Mouse (Mus musculus) MEL (cell line): Measurements from ENCODE around the gene Bcl2l1.
A peak's percentile ranks its signal among the peaks of the same experiment; 100 is the strongest.

ENCODE experiments used
- CTCF ChIP-seq, 3 experiments: IDR thresholded peaks in 2 of 3; conservative IDR thresholded peaks in 1 of 3; 2 replicates each; pipeline ENCODE4 v1.5.1; 2011 to 2012; ENCODE audit warnings: low read length in 3 of 3, low read depth in 2 of 3, mild to moderate bottlenecking in 2 of 3, improper control_type of control experiment in 1 of 3, inconsistent platforms in 1 of 3, mixed read lengths in 1 of 3, moderate library complexity in 1 of 3; ENCODE audit not compliant: control insufficient read depth in 1 of 3, insufficient read depth in 1 of 3, poor library complexity in 1 of 3, severe bottlenecking in 1 of 3
- GATA1 ChIP-seq: IDR thresholded peaks from 2 replicates; pipeline ENCODE4 v1.6.1; 2011; ENCODE audit warnings: low read depth, low read length, improper control_type of control experiment
- MAX ChIP-seq: IDR thresholded peaks from 2 replicates; pipeline ENCODE4 v1.6.1; 2011; ENCODE audit warnings: low read length, improper control_type of control experiment
- MYB ChIP-seq: IDR thresholded peaks from 2 replicates; pipeline ENCODE4 v1.6.1; 2011; ENCODE audit warnings: mild to moderate bottlenecking, low read depth, low read length, improper control_type of control experiment
- POLR2A ChIP-seq, 2 experiments: IDR thresholded peaks; 2 replicates each; pipeline ENCODE4 v1.6.1; 2011 to 2012; ENCODE audit warnings: low read length in 2 of 2, mild to moderate bottlenecking in 2 of 2, control low read depth in 1 of 2, improper control_type of control experiment in 1 of 2, low read depth in 1 of 2, moderate library complexity in 1 of 2; ENCODE audit not compliant: control insufficient read depth in 1 of 2, insufficient read depth in 1 of 2, poor library complexity in 1 of 2
- UBTF ChIP-seq: IDR thresholded peaks from 2 replicates; pipeline ENCODE4 v1.6.1; 2012; ENCODE audit warnings: low read depth, mild to moderate bottlenecking, inconsistent platforms, low read length, improper control_type of control experiment, moderate library complexity, borderline replicate concordance; ENCODE audit not compliant: insufficient read depth

GRCm38 (mm10) chr2:152824438-152825167 is 6.9 kb downstream of the Bcl2l1 start:
- TF ChIP-seq MAX (no peak), CTCF (IDR thresholded peaks at IDR 0.05 in 2 of 3, conservative IDR thresholded peaks at IDR 0.05 in 1 of 3; ENCODE audit: control insufficient read depth in 1 of 3, insufficient read depth in 1 of 3, low read depth in 2 of 3, low read length in 3 of 3, poor library complexity in 1 of 3, severe bottlenecking in 1 of 3) (no peak), MYB (no peak), POLR2A (IDR thresholded peaks at IDR 0.05; ENCODE audit: control insufficient read depth in 1 of 2, insufficient read depth in 1 of 2, low read depth in 1 of 2, low read length in 2 of 2, poor library complexity in 1 of 2) (no peak), UBTF (no peak), GATA1 (peak; percentile 71)
